Mouse (Mus musculus): ENCODE data around the gene Sbp. TPM values are rescaled to one million over a fixed set of nuclear protein-coding genes. Genes with fewer than 3 reads are reported as not detected.
A peak's percentile ranks its signal among the peaks of the same experiment; 100 is the strongest.

Gene Sbp
- polyA plus RNA-seq, 1 experiment from 2014 or later = not detected

DNA sequence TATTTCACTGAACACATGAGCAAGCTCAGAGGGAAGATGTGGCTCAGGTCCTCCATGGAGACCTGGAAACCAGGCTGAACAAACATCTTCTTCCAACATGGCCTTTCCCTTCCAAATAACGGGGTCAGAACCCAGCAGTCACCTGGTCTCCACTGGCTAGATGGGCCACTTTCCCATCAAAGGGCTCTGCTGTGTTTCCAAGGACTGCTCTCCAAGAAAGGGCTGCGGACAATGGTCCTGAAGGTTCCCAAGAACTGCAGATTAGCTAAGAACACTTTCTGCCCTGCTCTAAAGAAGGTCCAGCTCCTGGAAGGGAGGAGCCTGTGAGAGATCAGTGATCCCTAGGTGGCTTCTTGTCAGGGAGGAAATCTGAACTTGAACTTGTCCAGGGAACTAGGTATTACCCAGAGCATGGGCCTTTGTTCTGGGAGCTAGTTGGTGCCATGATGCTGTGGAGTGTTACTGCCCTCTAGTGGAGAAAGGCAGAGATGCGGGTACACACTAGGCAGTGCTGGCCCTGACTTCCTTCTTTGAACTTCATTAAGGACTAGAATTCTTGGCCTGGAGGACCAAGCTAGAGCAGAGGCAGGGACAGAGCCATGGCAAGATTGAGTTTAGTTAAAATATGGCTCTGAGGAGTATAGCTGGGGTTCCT, 18.7 kb downstream of the Sbp start:
- H3K27ac ChIP-seq (ENCODE audit: low read length) = no peak overlapping the region; the same call in 1 of the 2 replicates
- no peak overlapping the region for H3K9ac ChIP-seq (ENCODE audit: low read depth, low read length)
- H3K4me2 ChIP-seq (ENCODE audit: low read length) = no peak overlapping the region
- H3K4me3 ChIP-seq (ENCODE audit: low read depth, low read length) = no peak overlapping the region
- H3K4me1 ChIP-seq (ENCODE audit: control insufficient read depth, insufficient read depth, low read length) = no peaks in the 10 kb centered on the region
- no peaks in the 10 kb centered on the region for H3K36me3 ChIP-seq (ENCODE audit: control insufficient read depth, insufficient read depth, low read length)
- no peaks in the 10 kb centered on the region for H3K27me3 ChIP-seq (ENCODE audit: control insufficient read depth, insufficient read depth, low read depth, low read length)
- 38% methylated on average over 3 of the region's 3 CpGs for WGBS
- no peaks in the 10 kb centered on the region for H3K9me3 ChIP-seq (replicated peaks; ENCODE audit: control insufficient read depth, low read length, poor library complexity, severe bottlenecking)
- ATAC-seq = peak; percentile 92; the same call in 1 of the 2 replicates

DNA sequence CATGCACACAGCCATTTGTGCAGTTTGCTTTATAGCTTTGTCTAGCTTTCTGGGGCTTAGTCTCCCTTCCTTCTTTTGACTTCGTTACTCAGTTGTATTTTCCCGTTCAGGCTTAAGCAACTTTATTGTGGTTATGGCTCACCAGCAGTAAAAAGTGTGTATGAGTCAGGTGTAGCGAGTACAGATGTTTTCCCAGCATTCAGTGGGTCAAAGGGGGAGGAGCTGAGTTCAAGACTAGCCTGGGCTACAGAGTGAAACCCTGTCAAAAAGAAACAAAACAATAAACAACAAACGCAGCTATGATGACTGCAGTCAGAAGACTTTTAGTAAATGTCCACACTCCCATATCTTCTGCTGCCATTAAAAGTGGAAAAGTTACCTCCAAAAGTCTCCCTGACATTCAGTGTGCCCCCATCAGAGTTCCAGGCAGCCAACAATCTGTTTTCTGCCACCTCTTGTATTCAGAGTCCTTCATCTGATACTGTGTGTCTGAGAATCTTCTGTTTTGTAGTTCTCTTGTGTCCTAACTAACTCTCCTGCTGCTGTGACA, 20.2 kb downstream of the Sbp start:
- H3K4me3 ChIP-seq (ENCODE audit: low read depth, low read length) = no peak overlapping the region
- ATAC-seq = no peak
- 54% methylated on average over 4 of the region's 4 CpGs for WGBS

DNA sequence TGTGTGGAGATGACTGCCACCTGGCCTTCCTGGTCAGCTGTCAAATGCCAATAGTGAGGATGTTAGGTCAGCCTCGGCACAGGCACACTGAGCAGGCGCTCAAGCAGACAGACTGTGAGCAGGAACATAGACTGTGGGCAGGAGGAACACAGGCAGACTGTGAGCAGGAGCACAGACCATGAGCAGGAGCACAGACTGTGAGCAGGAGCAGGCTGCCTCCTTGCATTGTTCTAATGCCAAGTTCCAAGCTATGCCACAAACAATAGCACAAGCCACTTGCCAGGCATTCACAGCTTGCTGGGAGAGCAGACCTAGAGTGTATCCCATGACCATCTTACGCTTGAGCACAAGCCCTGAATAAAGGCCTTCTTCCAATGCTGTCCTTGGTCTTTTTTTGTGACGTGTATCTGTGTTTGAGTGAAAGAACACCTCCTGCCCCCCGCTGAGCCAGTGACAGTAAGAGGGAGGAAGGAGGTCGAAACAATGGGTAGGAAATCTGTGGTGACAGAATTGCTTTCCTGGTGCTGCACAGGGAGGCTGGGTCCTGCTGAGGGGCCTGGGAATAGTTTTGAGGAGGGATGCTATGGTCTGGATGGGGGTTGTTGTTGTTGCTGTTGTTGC, 24.4 kb downstream of the Sbp start:
- WGBS = 33% methylated on average over 6 of the region's 6 CpGs
- Histone ChIP-seq H3K4me2 (ENCODE audit: low read length) (no peak overlapping the region), H3K9me3 (replicated peaks; ENCODE audit: control insufficient read depth, low read length, poor library complexity, severe bottlenecking) (no peaks in the 10 kb centered on the region), H3K9ac (ENCODE audit: low read depth, low read length) (no peak overlapping the region), H3K4me1 (ENCODE audit: control insufficient read depth, insufficient read depth, low read length) (no peaks in the 10 kb centered on the region), H3K36me3 (ENCODE audit: control insufficient read depth, insufficient read depth, low read length) (no peaks in the 10 kb centered on the region), H3K4me3 (ENCODE audit: low read depth, low read length) (no peak overlapping the region), H3K27me3 (ENCODE audit: control insufficient read depth, insufficient read depth, low read depth, low read length) (no peaks in the 10 kb centered on the region), H3K27ac (ENCODE audit: low read length) (no peak overlapping the region)
- no peak for ATAC-seq

More for the DNA sequence above, 20.2 kb downstream of the Sbp start:
- no peaks in the 10 kb centered on the region for H3K4me1 ChIP-seq (ENCODE audit: control insufficient read depth, insufficient read depth, low read length)
- no peak overlapping the region for H3K27ac ChIP-seq (ENCODE audit: low read length)
- no peak overlapping the region for H3K9ac ChIP-seq (ENCODE audit: low read depth, low read length)
- H3K36me3 ChIP-seq (ENCODE audit: control insufficient read depth, insufficient read depth, low read length) = no peaks in the 10 kb centered on the region
- no peaks in the 10 kb centered on the region for H3K27me3 ChIP-seq (ENCODE audit: control insufficient read depth, insufficient read depth, low read depth, low read length)
- no peaks in the 10 kb centered on the region for H3K9me3 ChIP-seq (replicated peaks; ENCODE audit: control insufficient read depth, low read length, poor library complexity, severe bottlenecking)
- H3K4me2 ChIP-seq (ENCODE audit: low read length) = no peak overlapping the region

DNA sequence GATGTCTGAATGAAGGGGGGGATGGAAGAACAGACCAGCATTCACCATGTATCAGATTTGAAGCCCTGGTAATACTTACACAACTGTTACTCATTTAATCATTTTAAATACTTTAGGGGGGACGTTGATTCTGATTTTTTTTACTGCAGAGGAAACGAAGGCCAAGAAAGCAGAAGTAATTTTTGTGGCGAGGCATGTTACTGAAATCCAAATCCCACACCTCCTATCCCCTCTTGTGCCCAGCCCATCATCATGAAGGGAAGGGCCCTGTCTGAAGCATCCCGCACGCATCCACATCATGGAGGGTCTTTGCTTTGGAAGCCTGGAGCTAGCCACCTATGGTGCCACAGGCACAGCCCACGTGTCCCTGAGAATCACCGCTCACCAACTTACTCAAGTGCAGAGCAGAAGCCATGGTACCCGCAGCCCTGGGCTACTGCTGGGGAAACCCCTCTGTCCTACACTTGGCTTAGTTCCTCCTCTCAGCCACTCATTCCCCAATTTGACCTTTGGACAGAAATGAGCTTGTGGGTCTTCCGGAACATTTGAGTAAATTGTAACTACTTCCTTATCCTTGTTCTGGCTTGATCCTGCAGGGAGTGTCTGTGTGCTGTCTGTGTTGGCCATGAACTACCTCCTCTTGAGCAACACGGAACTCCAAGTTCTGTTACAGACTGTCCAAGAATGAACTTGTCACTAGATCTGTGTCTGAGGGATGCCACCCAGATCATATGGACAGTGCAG, 25.4 kb downstream of the Sbp start:
- ATAC-seq = no peak
- H3K36me3 ChIP-seq (ENCODE audit: control insufficient read depth, insufficient read depth, low read length) = no peaks in the 10 kb centered on the region
- H3K27ac ChIP-seq (ENCODE audit: low read length) = no peak overlapping the region
- no peaks in the 10 kb centered on the region for H3K27me3 ChIP-seq (ENCODE audit: control insufficient read depth, insufficient read depth, low read depth, low read length)
- no peak overlapping the region for H3K9ac ChIP-seq (ENCODE audit: low read depth, low read length)
- no peak overlapping the region for H3K4me3 ChIP-seq (ENCODE audit: low read depth, low read length)
- H3K9me3 ChIP-seq (replicated peaks; ENCODE audit: control insufficient read depth, low read length, poor library complexity, severe bottlenecking) = no peaks in the 10 kb centered on the region
- no peak overlapping the region for H3K4me2 ChIP-seq (ENCODE audit: low read length)
- no peaks in the 10 kb centered on the region for H3K4me1 ChIP-seq (ENCODE audit: control insufficient read depth, insufficient read depth, low read length)
- 90% methylated on average over 10 of the region's 10 CpGs for WGBS

DNA sequence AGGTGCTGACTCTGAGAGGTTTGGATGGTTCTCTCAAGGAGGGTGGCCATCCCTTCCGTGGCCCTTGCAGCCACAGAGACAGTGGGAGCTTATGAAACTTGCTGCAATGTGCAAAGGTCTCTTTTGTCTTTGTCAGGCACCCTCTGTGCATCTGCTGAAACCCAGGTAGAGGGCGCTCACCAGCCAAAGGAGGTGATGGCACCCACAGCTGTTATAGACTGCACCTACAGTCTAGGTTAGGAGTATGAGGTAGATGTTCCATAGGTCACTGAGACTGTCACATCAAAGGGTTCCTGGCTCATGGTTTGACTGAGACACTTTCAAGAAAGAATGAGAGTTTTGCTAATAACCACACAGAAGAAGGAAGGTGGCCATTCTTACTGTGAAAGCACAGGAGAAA, 27.3 kb downstream of the Sbp start:
- WGBS = 65% methylated on average over 2 of the region's 2 CpGs
- ATAC-seq = no peak
- Histone ChIP-seq H3K4me3 (ENCODE audit: low read depth, low read length) (no peak overlapping the region), H3K36me3 (ENCODE audit: control insufficient read depth, insufficient read depth, low read length) (no peaks in the 10 kb centered on the region), H3K9ac (ENCODE audit: low read depth, low read length) (no peak overlapping the region), H3K4me1 (ENCODE audit: control insufficient read depth, insufficient read depth, low read length) (no peaks in the 10 kb centered on the region), H3K9me3 (replicated peaks; ENCODE audit: control insufficient read depth, low read length, poor library complexity, severe bottlenecking) (no peaks in the 10 kb centered on the region), H3K27ac (ENCODE audit: low read length) (no peak overlapping the region), H3K4me2 (ENCODE audit: low read length) (no peak overlapping the region), H3K27me3 (ENCODE audit: control insufficient read depth, insufficient read depth, low read depth, low read length) (no peaks in the 10 kb centered on the region)

DNA sequence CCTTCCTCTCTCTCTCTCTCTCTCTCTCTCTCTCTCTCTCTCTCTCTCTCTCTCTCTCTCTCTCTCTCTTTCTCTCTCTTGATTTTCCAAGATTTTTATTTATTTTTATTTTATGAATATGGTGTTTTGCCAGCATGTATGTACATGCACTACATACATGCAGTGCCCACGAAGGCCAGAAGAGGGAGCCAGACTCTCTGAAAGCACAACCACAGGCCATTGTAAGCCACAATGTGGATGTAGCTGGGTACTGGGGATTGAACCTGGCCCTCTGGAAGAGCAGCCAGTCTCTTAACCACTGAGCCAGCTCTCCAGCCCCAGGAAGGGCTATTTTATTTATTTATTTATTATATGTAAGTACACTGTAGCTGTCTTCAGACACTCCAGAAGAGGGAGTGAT, 27.8 kb downstream of the Sbp start:
- 0% methylated on average over 1 of the region's 1 CpGs for WGBS
- no peak overlapping the region for H3K27ac ChIP-seq (ENCODE audit: low read length)
- ATAC-seq = no peak
- no peak overlapping the region for H3K9ac ChIP-seq (ENCODE audit: low read depth, low read length)
- no peak overlapping the region for H3K4me2 ChIP-seq (ENCODE audit: low read length)
- no peaks in the 10 kb centered on the region for H3K27me3 ChIP-seq (ENCODE audit: control insufficient read depth, insufficient read depth, low read depth, low read length)
- no peak overlapping the region for H3K4me3 ChIP-seq (ENCODE audit: low read depth, low read length)
- no peaks in the 10 kb centered on the region for H3K36me3 ChIP-seq (ENCODE audit: control insufficient read depth, insufficient read depth, low read length)
- no peaks in the 10 kb centered on the region for H3K9me3 ChIP-seq (replicated peaks; ENCODE audit: control insufficient read depth, low read length, poor library complexity, severe bottlenecking)
- no peaks in the 10 kb centered on the region for H3K4me1 ChIP-seq (ENCODE audit: control insufficient read depth, insufficient read depth, low read length)

DNA sequence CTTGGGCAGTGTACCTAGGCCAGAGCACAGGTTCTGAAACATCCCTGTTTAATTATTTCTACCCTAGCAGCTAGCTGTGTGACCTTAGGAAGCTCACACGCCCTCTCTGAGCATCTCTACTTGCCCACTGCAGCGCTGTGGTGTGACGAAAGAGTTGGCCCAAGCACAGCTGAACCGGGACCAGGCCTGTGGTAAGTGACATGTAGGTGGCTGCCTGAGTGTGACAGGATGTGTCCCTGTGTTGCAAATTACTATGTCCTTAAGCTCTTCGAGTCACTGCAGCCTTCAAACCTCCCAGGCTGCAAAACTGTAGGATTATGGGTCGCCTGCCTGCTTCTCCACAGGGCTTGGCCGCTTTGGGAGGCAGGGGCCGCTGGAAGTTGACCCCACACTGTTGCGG, 29.8 kb downstream of the Sbp start:
- H3K4me2 ChIP-seq (ENCODE audit: low read length) = no peak overlapping the region
- no peak overlapping the region for H3K27ac ChIP-seq (ENCODE audit: low read length)
- H3K9me3 ChIP-seq (replicated peaks; ENCODE audit: control insufficient read depth, low read length, poor library complexity, severe bottlenecking) = no peaks in the 10 kb centered on the region
- no peaks in the 10 kb centered on the region for H3K36me3 ChIP-seq (ENCODE audit: control insufficient read depth, insufficient read depth, low read length)
- 72% methylated on average over 9 of the region's 9 CpGs for WGBS
- no peaks in the 10 kb centered on the region for H3K27me3 ChIP-seq (ENCODE audit: control insufficient read depth, insufficient read depth, low read depth, low read length)
- H3K4me3 ChIP-seq (ENCODE audit: low read depth, low read length) = no peak overlapping the region
- ATAC-seq = no peak
- no peaks in the 10 kb centered on the region for H3K4me1 ChIP-seq (ENCODE audit: control insufficient read depth, insufficient read depth, low read length)
- 0 out of 2 replicates have a peak overlapping the region, but pooled peaks have one; percentile 3 for H3K9ac ChIP-seq (ENCODE audit: low read depth, low read length)

DNA sequence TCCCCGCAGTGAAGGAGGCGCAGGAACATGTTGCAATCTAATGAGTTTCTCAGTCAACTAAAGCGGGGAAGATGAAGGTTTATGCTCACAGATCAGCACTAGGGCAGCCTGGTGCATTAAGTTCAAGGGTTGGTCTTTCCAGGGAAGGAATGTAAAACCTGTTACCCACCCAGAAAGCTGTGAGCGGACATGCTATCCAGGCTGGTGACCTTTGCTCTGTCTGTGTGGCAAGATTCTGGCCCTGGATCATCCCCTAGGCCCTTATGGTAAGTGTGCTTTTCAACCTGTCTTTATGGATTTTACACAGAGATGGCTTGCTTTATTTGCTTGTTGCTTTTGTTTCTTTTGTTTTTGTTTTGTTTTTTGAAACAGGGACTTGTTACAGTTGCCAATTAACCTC, 35.2 kb downstream of the Sbp start:
- WGBS = 75% methylated on average over 4 of the region's 4 CpGs
- Histone ChIP-seq H3K4me3 (ENCODE audit: low read depth, low read length) (no peak overlapping the region), H3K4me1 (ENCODE audit: control insufficient read depth, insufficient read depth, low read length) (no peaks in the 10 kb centered on the region), H3K36me3 (ENCODE audit: control insufficient read depth, insufficient read depth, low read length) (no peaks in the 10 kb centered on the region), H3K9ac (ENCODE audit: low read depth, low read length) (no peak overlapping the region), H3K27me3 (ENCODE audit: control insufficient read depth, insufficient read depth, low read depth, low read length) (no peaks in the 10 kb centered on the region), H3K27ac (ENCODE audit: low read length) (no peak overlapping the region), H3K9me3 (replicated peaks; ENCODE audit: control insufficient read depth, low read length, poor library complexity, severe bottlenecking) (no peaks in the 10 kb centered on the region), H3K4me2 (ENCODE audit: low read length) (no peak overlapping the region)
- ATAC-seq = no peak

DNA sequence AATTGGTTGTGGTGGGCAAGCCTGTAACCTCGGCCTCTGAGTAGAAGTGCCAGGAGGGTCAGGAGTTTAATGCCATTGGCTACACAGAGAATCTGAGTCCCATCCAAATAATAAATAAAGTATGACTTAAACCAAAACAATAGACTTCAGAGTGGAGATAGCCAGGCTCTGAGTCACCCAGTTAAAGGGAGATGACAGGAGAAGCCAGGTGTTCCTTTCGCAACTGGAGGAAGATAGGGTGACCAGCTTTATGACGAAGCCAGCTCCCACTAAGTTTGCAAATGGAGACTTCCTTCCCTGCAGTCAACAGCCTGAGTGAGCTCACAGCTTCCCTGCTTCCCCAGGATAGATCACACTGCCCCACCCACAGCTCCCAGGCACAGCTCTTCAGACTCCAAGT, 38.0 kb downstream of the Sbp start:
- Histone ChIP-seq H3K4me2 (ENCODE audit: low read length) (no peak overlapping the region), H3K27ac (ENCODE audit: low read length) (no peak overlapping the region), H3K27me3 (ENCODE audit: control insufficient read depth, insufficient read depth, low read depth, low read length) (no peaks in the 10 kb centered on the region), H3K4me3 (ENCODE audit: low read depth, low read length) (no peak overlapping the region), H3K9me3 (replicated peaks; ENCODE audit: control insufficient read depth, low read length, poor library complexity, severe bottlenecking) (no peaks in the 10 kb centered on the region), H3K4me1 (ENCODE audit: control insufficient read depth, insufficient read depth, low read length) (no peaks in the 10 kb centered on the region), H3K36me3 (ENCODE audit: control insufficient read depth, insufficient read depth, low read length) (no peaks in the 10 kb centered on the region), H3K9ac (ENCODE audit: low read depth, low read length) (no peak overlapping the region)
- no peak for ATAC-seq
- 71% methylated on average over 3 of the region's 3 CpGs for WGBS
